Mouse (Mus musculus) embryonic facial prominence, embryonic 12.5 days (tissue): Measurements from ENCODE around the gene Col9a2. TPM values are rescaled to one million over a fixed set of nuclear protein-coding genes. Genes with fewer than 3 reads are reported as not detected.
"Not testable (repeated sequence)": the region's sequence is repeated elsewhere in the genome, so short reads cannot be mapped to it uniquely, and the experiment has no call there.

Experiments used
- ATAC-seq: fragments of 200-750 bp; cut with Nextera tagmentation; 2 replicates; pipeline ENCODE4 v1.8.0; 2017; ENCODE audit not compliant: insufficient number of reproducible peaks, insufficient read depth, low FRiP score, low TSS enrichment
- H3K27ac ChIP-seq: fragments of 300-500 bp; sonication (generic); 2 replicates; pipeline ENCODE4 v1.5.1; 2016; ENCODE audit warnings: mild to moderate bottlenecking
- H3K27me3 ChIP-seq: fragments of 300-500 bp; sonication (generic); 2 replicates; pipeline ENCODE4 v1.6.1; 2016; ENCODE audit warnings: mild to moderate bottlenecking, moderate library complexity
- H3K36me3 ChIP-seq: fragments of 300-500 bp; sonication (generic); 2 replicates; pipeline ENCODE4 v1.6.1; 2016; ENCODE audit warnings: mild to moderate bottlenecking
- H3K4me1 ChIP-seq: fragments of 300-500 bp; sonication (generic); 2 replicates; pipeline ENCODE4 v1.6.1; 2016
- H3K4me2 ChIP-seq: fragments of 300-500 bp; sonication (generic); replicated peaks from 2 replicates; pipeline ENCODE4 v1.6.1; 2016; ENCODE audit warnings: mild to moderate bottlenecking, moderate library complexity
- H3K4me3 ChIP-seq: fragments of 300-500 bp; sonication (generic); 2 replicates; pipeline ENCODE4 v1.5.1; 2016; ENCODE audit warnings: mild to moderate bottlenecking
- H3K9ac ChIP-seq: fragments of 300-500 bp; sonication (generic); 2 replicates; pipeline ENCODE4 v1.6.1; 2016; ENCODE audit warnings: mild to moderate bottlenecking, moderate library complexity
- H3K9me3 ChIP-seq: fragments of 300-500 bp; sonication (generic); 2 replicates; pipeline ENCODE4 v1.6.1; 2016; ENCODE audit warnings: mild to moderate bottlenecking, moderate library complexity
- WGBS: fragments of 180-500 bp; shearing (Covaris S2); methylation state at CpG from one replicate; pipeline ENCODE4 v1.1.7; 2016; 5-methylcytosine and 5-hydroxymethylcytosine counted together
- polyA plus RNA-seq: library from polyadenylated mRNA; unstranded; fragments of >200 nt; fragmentation: Nextera tagmentation; extraction: Ambion mirVana; gene quantifications from 2 replicates; pipeline ENCODE4 v1.2.1, GENCODE M21; 2016

Col9a2 gene
- polyA plus RNA-seq, 1 experiment from 2014 or later: 61.6 TPM

DNA sequence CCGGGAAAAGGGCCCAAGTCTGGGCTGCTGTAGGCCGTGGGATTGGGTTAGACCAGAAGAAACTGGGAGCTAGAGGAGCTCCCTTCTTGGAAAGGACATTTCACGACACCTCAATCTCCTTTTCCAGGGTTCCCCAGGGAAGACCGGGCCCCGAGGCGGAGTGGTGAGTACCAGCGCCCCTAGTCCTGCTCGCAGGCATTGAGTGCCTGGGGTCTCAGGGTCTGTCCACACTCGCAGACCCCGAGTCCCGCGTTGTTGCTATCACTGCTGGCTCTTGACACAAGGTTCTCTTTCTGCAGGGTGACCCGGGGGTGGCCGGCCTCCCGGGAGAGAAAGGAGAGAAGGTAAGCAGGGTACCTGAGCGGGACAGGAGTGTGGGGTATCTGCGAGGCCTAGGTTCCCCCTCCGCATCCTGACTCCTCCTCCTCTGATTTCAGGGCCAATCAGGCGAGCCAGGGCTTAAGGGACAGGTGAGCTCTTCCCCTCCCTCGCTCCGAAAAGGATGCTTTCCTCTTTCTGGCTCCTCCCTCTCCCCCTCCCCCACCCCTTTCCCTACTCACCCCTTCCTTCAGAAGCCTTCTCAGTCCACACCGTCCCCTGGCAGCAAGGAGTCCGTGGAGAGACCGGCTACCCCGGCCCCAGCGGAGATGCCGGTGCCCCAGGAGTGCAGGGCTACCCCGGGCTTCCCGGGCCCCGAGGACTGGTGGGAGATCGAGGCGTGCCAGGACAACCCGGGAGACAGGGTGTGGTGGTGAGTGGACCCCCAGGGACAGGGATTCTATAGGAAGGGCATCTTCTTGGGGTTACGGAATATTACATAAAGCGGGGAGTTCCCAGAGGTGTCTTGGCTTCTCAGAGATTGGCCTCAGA, 13.5 kb downstream of the Col9a2 start:
- H3K27ac ChIP-seq: no peak overlapping the region
- 0 out of 2 replicates have a peak, but pooled peaks cover 5% of the 10 kb centered on the region for H3K27me3 ChIP-seq
- 14% methylated on average over 35 of the region's 35 CpGs for WGBS
- no peak for ATAC-seq
- peak overlapping the region; percentile 9; the same call in 1 of the 2 replicates for H3K4me3 ChIP-seq
- H3K36me3 ChIP-seq: peaks cover 9% of the 10 kb centered on the region; the same call in 1 of the 2 replicates
- peak overlapping the region; percentile 45 for H3K4me2 ChIP-seq
- H3K9me3 ChIP-seq: no peaks in the 10 kb centered on the region
- peak overlapping the region; percentile 4; the same call in 1 of the 2 replicates for H3K9ac ChIP-seq
- H3K4me1 ChIP-seq: no peaks in the 10 kb centered on the region

GRCm38 (mm10) chr4:121056342-121056741, 17.2 kb downstream of the Col9a2 start:
- Histone ChIP-seq H3K9me3 (no peaks in the 10 kb centered on the region), H3K36me3 (peaks cover 23% of the 10 kb centered on the region), H3K9ac (no peak overlapping the region)

GRCm38 (mm10) chr4:121057032-121057431, 17.8 kb downstream of the Col9a2 start:
- no peak overlapping the region for H3K4me3 ChIP-seq
- H3K36me3 ChIP-seq: peaks cover 23% of the 10 kb centered on the region
- H3K27ac ChIP-seq: no peak overlapping the region
- H3K9ac ChIP-seq: no peak overlapping the region
- H3K9me3 ChIP-seq: no peaks in the 10 kb centered on the region
- ATAC-seq: no peak
- WGBS: 77% methylated on average over 2 of the region's 2 CpGs
- H3K27me3 ChIP-seq: 0 out of 2 replicates have a peak, but pooled peaks cover 4% of the 10 kb centered on the region
- H3K4me2 ChIP-seq: no peak overlapping the region
- no peaks in the 10 kb centered on the region for H3K4me1 ChIP-seq

More at GRCm38 (mm10) chr4:121056342-121056741, 17.2 kb downstream of the Col9a2 start:
- Histone ChIP-seq H3K4me1 (no peaks in the 10 kb centered on the region), H3K4me3 (no peak overlapping the region), H3K27me3 (0 out of 2 replicates have a peak, but pooled peaks cover 5% of the 10 kb centered on the region), H3K27ac (no peak overlapping the region), H3K4me2 (no peak overlapping the region)
- no peak for ATAC-seq
- 47% methylated on average over 3 of the region's 3 CpGs for WGBS

DNA sequence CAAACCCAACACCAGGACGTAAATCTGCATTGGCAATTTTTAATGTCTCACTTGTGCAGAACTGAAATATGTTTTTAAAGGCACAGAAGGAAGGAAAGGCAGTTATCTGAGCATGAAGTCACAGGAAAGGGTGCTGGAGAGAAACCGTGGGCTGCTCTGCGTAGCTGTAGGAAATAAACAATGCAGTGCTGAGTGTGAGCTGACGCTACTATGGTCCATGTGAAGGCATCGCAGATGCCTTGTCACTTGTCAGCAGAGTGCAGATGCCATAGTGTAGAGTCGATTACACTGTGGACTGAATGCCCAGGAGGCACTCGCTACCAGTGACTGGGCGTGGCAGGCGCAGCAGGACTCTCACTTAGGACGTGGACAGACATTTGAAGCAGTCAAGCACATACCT, 20.0 kb downstream of the Col9a2 start:
- H3K36me3 ChIP-seq: peaks cover 27% of the 10 kb centered on the region
- H3K4me1 ChIP-seq, H3K4me2 ChIP-seq, H3K4me3 ChIP-seq, H3K9ac ChIP-seq, H3K9me3 ChIP-seq, H3K27me3 ChIP-seq, ATAC-seq, H3K27ac ChIP-seq: not testable (repeated sequence)
- 89% methylated on average over 10 of the region's 10 CpGs for whole genome bisulfite sequencing

GRCm38 (mm10) chr4:121065336-121065735, 26.2 kb downstream of the Col9a2 start:
- no peak overlapping the region for H3K27ac ChIP-seq
- H3K4me1 ChIP-seq: no peaks in the 10 kb centered on the region
- no peak overlapping the region for H3K4me2 ChIP-seq
- no peak for ATAC-seq
- H3K9ac ChIP-seq: no peak overlapping the region
- 87% methylated on average over 2 of the region's 2 CpGs for WGBS
- no peaks in the 10 kb centered on the region for H3K27me3 ChIP-seq
- no peaks in the 10 kb centered on the region for H3K9me3 ChIP-seq
- H3K4me3 ChIP-seq: no peak overlapping the region
- H3K36me3 ChIP-seq: peaks cover 30% of the 10 kb centered on the region

GRCm38 (mm10) chr4:121074250-121074649, 35.1 kb downstream of the Col9a2 start:
- H3K4me3 ChIP-seq: no peak overlapping the region
- no peak for ATAC-seq
- 91% methylated on average over 4 of the region's 4 CpGs for WGBS
- H3K27me3 ChIP-seq: no peaks in the 10 kb centered on the region
- H3K4me1 ChIP-seq: no peaks in the 10 kb centered on the region
- no peaks in the 10 kb centered on the region for H3K9me3 ChIP-seq
- H3K36me3 ChIP-seq: peaks cover 59% of the 10 kb centered on the region
- H3K9ac ChIP-seq: no peak overlapping the region
- H3K4me2 ChIP-seq: no peak overlapping the region
- no peak overlapping the region for H3K27ac ChIP-seq

GRCm38 (mm10) chr4:121077915-121078646, 38.9 kb downstream of the Col9a2 start:
- Histone ChIP-seq H3K9me3 (no peaks in the 10 kb centered on the region), H3K4me1 (no peaks in the 10 kb centered on the region), H3K4me2 (no peak overlapping the region), H3K27ac (no peak overlapping the region), H3K27me3 (no peaks in the 10 kb centered on the region), H3K4me3 (no peak overlapping the region), H3K9ac (no peak overlapping the region), H3K36me3 (peaks cover 52% of the 10 kb centered on the region)
- ATAC-seq: no peak
- WGBS: 73% methylated on average over 3 of the region's 3 CpGs

DNA sequence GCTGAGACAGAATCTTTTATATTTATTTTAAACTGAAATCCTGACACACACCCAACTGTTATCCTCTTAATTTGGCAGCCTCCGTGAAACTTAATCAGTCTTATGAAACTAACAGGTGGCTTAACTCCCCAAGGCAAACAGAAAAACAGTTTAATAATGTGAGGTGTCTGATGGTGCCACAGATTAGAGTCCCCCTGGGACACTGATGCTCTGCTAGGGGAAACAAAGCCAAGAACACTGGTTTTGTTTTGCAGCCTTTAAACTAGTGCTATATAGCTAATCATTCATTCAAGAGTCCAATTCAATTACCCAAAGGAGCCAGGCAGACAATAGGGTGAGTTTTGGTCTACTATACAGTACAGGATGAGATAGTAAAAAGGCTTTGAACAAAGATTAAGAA, 41.2 kb downstream of the Col9a2 start:
- Histone ChIP-seq H3K4me2 (no peak overlapping the region), H3K4me3 (no peak overlapping the region), H3K4me1 (no peaks in the 10 kb centered on the region), H3K9ac (no peak overlapping the region), H3K36me3 (peaks cover 57% of the 10 kb centered on the region), H3K9me3 (no peaks in the 10 kb centered on the region), H3K27me3 (no peaks in the 10 kb centered on the region), H3K27ac (no peak overlapping the region)
- WGBS: 83% methylated on average over 1 of the region's 1 CpGs
- ATAC-seq: no peak

DNA sequence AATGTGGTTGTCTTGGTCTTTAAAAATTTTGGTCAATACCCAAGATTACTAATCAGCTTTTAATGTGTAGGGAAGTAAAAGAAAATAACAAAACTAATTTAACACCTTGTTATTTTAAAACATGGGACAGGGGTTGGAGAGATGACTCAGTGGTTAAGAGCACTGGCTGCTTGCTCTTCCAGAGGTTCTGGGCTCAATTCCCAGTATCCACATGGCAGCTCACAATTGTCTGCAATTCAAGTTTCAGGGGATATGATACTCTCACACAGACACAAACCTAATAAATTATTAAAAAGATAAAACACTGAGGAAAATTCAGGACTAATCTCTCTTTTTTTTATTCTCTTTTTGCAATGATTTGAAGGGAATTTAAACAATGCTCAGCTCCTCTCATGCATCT, 45.3 kb downstream of the Col9a2 start:
- no peaks in the 10 kb centered on the region for H3K9me3 ChIP-seq
- ATAC-seq: no peak
- H3K27ac ChIP-seq: no peak overlapping the region
- H3K4me3 ChIP-seq: no peak overlapping the region
- peaks cover 46% of the 10 kb centered on the region for H3K36me3 ChIP-seq
- H3K4me2 ChIP-seq: no peak overlapping the region
- no peaks in the 10 kb centered on the region for H3K4me1 ChIP-seq
- H3K9ac ChIP-seq: no peak overlapping the region
- H3K27me3 ChIP-seq: no peaks in the 10 kb centered on the region

DNA sequence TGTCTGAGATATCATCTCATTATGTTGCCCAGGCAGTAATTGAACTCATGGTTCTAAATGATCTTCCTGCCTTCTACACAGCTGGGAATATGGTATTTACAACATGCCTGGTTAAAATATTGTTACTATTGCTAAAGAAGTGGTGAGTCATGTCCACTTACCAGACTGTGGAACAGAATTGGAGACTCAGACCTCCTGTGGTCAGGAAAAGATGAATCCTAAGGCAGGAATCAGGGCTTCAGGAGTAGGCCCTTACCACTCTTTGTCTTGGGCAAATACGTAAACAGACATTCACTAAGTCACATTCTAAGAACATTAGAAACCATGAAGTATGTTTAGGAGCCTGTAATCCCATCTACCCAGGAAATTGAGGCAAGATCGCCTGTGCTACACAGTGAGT, 49.5 kb downstream of the Col9a2 start:
- Histone ChIP-seq H3K27me3 (no peaks in the 10 kb centered on the region), H3K9me3 (no peaks in the 10 kb centered on the region), H3K4me3 (no peak overlapping the region), H3K4me2 (no peak overlapping the region), H3K27ac (no peak overlapping the region), H3K36me3 (peaks cover 62% of the 10 kb centered on the region), H3K9ac (no peak overlapping the region), H3K4me1 (no peaks in the 10 kb centered on the region)
- ATAC-seq: no peak
- WGBS: 88% methylated on average over 2 of the region's 2 CpGs

- no peak for ATAC-seq
- Histone ChIP-seq H3K27me3 (no peaks in the 10 kb centered on the region), H3K9me3 (no peaks in the 10 kb centered on the region), H3K4me2 (no peak overlapping the region), H3K36me3 (peaks cover 69% of the 10 kb centered on the region), H3K4me1 (no peaks in the 10 kb centered on the region), H3K9ac (no peak overlapping the region), H3K27ac (no peak overlapping the region), H3K4me3 (no peak overlapping the region)
- 89% methylated on average over 4 of the region's 4 CpGs for WGBS
Observed at GRCm38 (mm10) chr4:121090211-121090610, 51.0 kb downstream of the Col9a2 start.
